Mouse (Mus musculus): ENCODE data around the gene Nup54.

DNA sequence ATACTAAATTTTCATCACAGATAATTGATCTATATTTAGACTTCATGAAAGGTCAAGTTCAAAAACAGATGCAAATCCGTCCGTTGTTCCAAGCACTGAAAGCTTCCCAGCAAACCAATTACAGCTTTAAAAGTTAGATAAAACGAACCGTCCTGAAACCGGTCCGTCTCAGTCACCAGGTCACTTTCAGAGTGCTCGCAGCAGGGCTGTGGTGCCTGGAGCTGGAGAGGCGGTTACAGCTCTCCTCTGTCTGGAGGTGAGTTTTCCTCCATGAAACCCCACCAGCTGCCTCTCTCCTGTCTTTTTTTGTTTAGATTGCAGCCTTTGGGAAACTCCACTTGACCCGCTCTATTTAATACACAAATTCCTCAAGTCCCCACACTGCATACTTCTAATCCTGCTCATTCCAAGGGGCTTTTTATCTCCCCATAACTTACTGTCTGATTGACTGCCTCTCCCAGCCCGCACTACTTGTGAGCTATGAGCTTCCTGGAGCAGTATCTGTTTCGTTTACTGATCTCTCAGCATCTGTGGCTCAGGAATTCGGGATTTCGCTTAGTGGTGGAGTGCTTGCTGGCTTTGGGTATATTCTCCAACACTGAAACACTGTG, 58.1 kb downstream of the Nup54 start:
- TF ChIP-seq CTCF (IDR thresholded peaks at IDR 0.05; ENCODE audit: insufficient read depth, low read depth, low read length) (no peak), POLR2A (IDR thresholded peaks at IDR 0.05; ENCODE audit: insufficient read depth, low read depth, low read length) (no peak)
